Mouse (Mus musculus) MEL (cell line): ENCODE measurements at regions not wholly inside any gene's neighbourhood (a gene's known extent, or its start where the extent isn't known, plus 50 kb on each side); places are given as distances from the start of the nearest gene placed in this dataset.

Source experiments
- DNase-seq: peaks from one replicate; pipeline ENCODE4 v3.0.0; 2011; ENCODE audit warnings: low read depth, low spot score
- H3K27ac ChIP-seq: 2 replicates; pipeline ENCODE4 v1.5.1; 2012; ENCODE audit warnings: low read depth, mild to moderate bottlenecking, control low read depth, low read length, moderate library complexity; ENCODE audit not compliant: control insufficient read depth
- H3K27me3 ChIP-seq, 2 experiments: fragments of 150-350 bp in 1 of 2; sonication (generic) in 1 of 2; 2 replicates each; pipeline ENCODE4 v1.6.1; 2012; ENCODE audit warnings: low read length in 2 of 2, mild to moderate bottlenecking in 2 of 2, improper control_type of control experiment in 1 of 2, moderate library complexity in 1 of 2; ENCODE audit not compliant: insufficient read depth in 2 of 2, control insufficient read depth in 1 of 2
- H3K36me3 ChIP-seq, 2 experiments: 2 replicates each; pipeline ENCODE4 v1.6.1; 2012 to 2014; ENCODE audit warnings: low read length in 2 of 2, improper control_type of control experiment in 1 of 2, inconsistent platforms in 1 of 2, mild to moderate bottlenecking in 1 of 2; ENCODE audit not compliant: insufficient read depth in 2 of 2, control insufficient read depth in 1 of 2
- H3K4me1 ChIP-seq, 2 experiments: fragments of 150-350 bp in 1 of 2; sonication (generic) in 1 of 2; 2 replicates each; pipeline ENCODE4 v1.6.1; 2012; ENCODE audit warnings: low read length in 2 of 2, improper control_type of control experiment in 1 of 2, mild to moderate bottlenecking in 1 of 2; ENCODE audit not compliant: insufficient read depth in 2 of 2, control insufficient read depth in 1 of 2
- H3K4me3 ChIP-seq, 2 experiments: fragments of 150-350 bp in 1 of 2; sonication (generic) in 1 of 2; 2 replicates each; pipeline ENCODE4 v1.5.1; 2012; ENCODE audit warnings: low read depth in 2 of 2, low read length in 2 of 2, mild to moderate bottlenecking in 2 of 2, moderate library complexity in 2 of 2, control low read depth in 1 of 2, improper control_type of control experiment in 1 of 2; ENCODE audit not compliant: control insufficient read depth in 1 of 2, insufficient read depth in 1 of 2
- H3K79me2 ChIP-seq: 2 replicates; pipeline ENCODE4 v1.6.1; 2012; ENCODE audit warnings: mild to moderate bottlenecking, low read length, moderate library complexity; ENCODE audit not compliant: control insufficient read depth, poor library complexity, insufficient read depth
- H3K9ac ChIP-seq: 2 replicates; pipeline ENCODE4 v1.6.1; 2012; ENCODE audit warnings: low read depth, mild to moderate bottlenecking, control low read depth, low read length, moderate library complexity; ENCODE audit not compliant: control insufficient read depth, poor library complexity, severe bottlenecking
- H3K9me3 ChIP-seq: fragments of 150-350 bp; sonication (generic); replicated peaks from 2 replicates; pipeline ENCODE4 v1.6.1; 2012; ENCODE audit warnings: mild to moderate bottlenecking, low read length, improper control_type of control experiment, moderate library complexity; ENCODE audit not compliant: insufficient read depth
- BHLHE40 ChIP-seq: IDR thresholded peaks from 2 replicates; pipeline ENCODE4 v1.6.1; 2012; ENCODE audit warnings: low read depth, mild to moderate bottlenecking, inconsistent platforms, low read length, improper control_type of control experiment, borderline replicate concordance
- CHD2 ChIP-seq: IDR thresholded peaks from 2 replicates; pipeline ENCODE4 v1.6.1; 2011; ENCODE audit warnings: low read length, improper control_type of control experiment
- E2F4 ChIP-seq: IDR thresholded peaks from 2 replicates; pipeline ENCODE4 v1.6.1; 2011; ENCODE audit warnings: low read depth, low read length, improper control_type of control experiment, borderline replicate concordance
- ELF1 ChIP-seq: IDR thresholded peaks from 2 replicates; pipeline ENCODE4 v1.6.1; 2014; ENCODE audit warnings: low read depth, mild to moderate bottlenecking, inconsistent platforms, low read length, improper control_type of control experiment, moderate library complexity
- EP300 ChIP-seq, 2 experiments: IDR thresholded peaks; 2 replicates each; pipeline ENCODE4 v1.6.1; 2011; ENCODE audit warnings: improper control_type of control experiment in 2 of 2, low read length in 2 of 2, low read depth in 1 of 2, mild to moderate bottlenecking in 1 of 2
- GABPA ChIP-seq: IDR thresholded peaks from 2 replicates; pipeline ENCODE4 v1.6.1; 2012; ENCODE audit warnings: low read depth, mild to moderate bottlenecking, inconsistent platforms, low read length, improper control_type of control experiment, moderate library complexity
- GATA1 ChIP-seq: IDR thresholded peaks from 2 replicates; pipeline ENCODE4 v1.6.1; 2011; ENCODE audit warnings: low read depth, low read length, improper control_type of control experiment
- MAFK ChIP-seq: IDR thresholded peaks from 2 replicates; pipeline ENCODE4 v1.6.1; 2011; ENCODE audit warnings: low read depth, mild to moderate bottlenecking, low read length, improper control_type of control experiment, borderline replicate concordance
- MAX ChIP-seq: IDR thresholded peaks from 2 replicates; pipeline ENCODE4 v1.6.1; 2011; ENCODE audit warnings: low read length, improper control_type of control experiment
- MXI1 ChIP-seq: IDR thresholded peaks from 2 replicates; pipeline ENCODE4 v1.6.1; 2011; ENCODE audit warnings: mild to moderate bottlenecking, low read depth, low read length, improper control_type of control experiment
- MYC ChIP-seq: IDR thresholded peaks from 2 replicates; pipeline ENCODE4 v1.6.1; 2011; ENCODE audit warnings: low read depth, mild to moderate bottlenecking, low read length, improper control_type of control experiment, moderate library complexity
- NELFE ChIP-seq: IDR thresholded peaks from 2 replicates; pipeline ENCODE4 v1.6.1; 2011; ENCODE audit warnings: low read depth, low read length, improper control_type of control experiment
- NRF1 ChIP-seq: IDR thresholded peaks from 2 replicates; pipeline ENCODE4 v1.6.1; 2014; ENCODE audit warnings: low read depth, mild to moderate bottlenecking, inconsistent platforms, low read length, improper control_type of control experiment, moderate library complexity; ENCODE audit not compliant: poor library complexity, insufficient read depth, severe bottlenecking
- POLR2A ChIP-seq, 2 experiments: IDR thresholded peaks; 2 replicates each; pipeline ENCODE4 v1.6.1; 2011 to 2012; ENCODE audit warnings: low read length in 2 of 2, mild to moderate bottlenecking in 2 of 2, control low read depth in 1 of 2, improper control_type of control experiment in 1 of 2, low read depth in 1 of 2, moderate library complexity in 1 of 2; ENCODE audit not compliant: control insufficient read depth in 1 of 2, insufficient read depth in 1 of 2, poor library complexity in 1 of 2
- POLR2AphosphoS2 ChIP-seq: IDR thresholded peaks from 2 replicates; pipeline ENCODE4 v1.6.1; 2011; ENCODE audit warnings: low read length, improper control_type of control experiment
- RAD21 ChIP-seq: IDR thresholded peaks from 2 replicates; pipeline ENCODE4 v1.6.1; 2011; ENCODE audit warnings: mild to moderate bottlenecking, low read depth, low read length, improper control_type of control experiment
- RCOR1 ChIP-seq: IDR thresholded peaks from 2 replicates; pipeline ENCODE4 v1.6.1; 2012; ENCODE audit warnings: low read depth, mild to moderate bottlenecking, inconsistent platforms, low read length, improper control_type of control experiment
- SIN3A ChIP-seq: IDR thresholded peaks from 2 replicates; pipeline ENCODE4 v1.6.1; 2012; ENCODE audit warnings: low read length, improper control_type of control experiment, inconsistent platforms
- SMC3 ChIP-seq: IDR thresholded peaks from 2 replicates; pipeline ENCODE4 v1.6.1; 2011; ENCODE audit warnings: low read depth, low read length, improper control_type of control experiment
- TAL1 ChIP-seq: IDR thresholded peaks from 2 replicates; pipeline ENCODE4 v1.6.1; 2012; ENCODE audit warnings: mild to moderate bottlenecking, inconsistent platforms, low read length, moderate library complexity, mixed read lengths
- TBP ChIP-seq: IDR thresholded peaks from 2 replicates; pipeline ENCODE4 v1.8.0; 2011; ENCODE audit warnings: low read depth, low read length, improper control_type of control experiment
- TCF12 ChIP-seq: IDR thresholded peaks from 2 replicates; pipeline ENCODE4 v1.6.1; 2014; ENCODE audit warnings: low read depth, mild to moderate bottlenecking, inconsistent platforms, low read length, improper control_type of control experiment, moderate library complexity
- USF2 ChIP-seq, 2 experiments: IDR thresholded peaks; 2 replicates each; pipeline ENCODE4 v1.6.1; 2011 to 2012; ENCODE audit warnings: improper control_type of control experiment in 2 of 2, low read length in 2 of 2, borderline replicate concordance in 1 of 2, inconsistent platforms in 1 of 2, low read depth in 1 of 2, mild to moderate bottlenecking in 1 of 2; ENCODE audit not compliant: insufficient read depth in 1 of 2
- ZC3H11A ChIP-seq: IDR thresholded peaks from 2 replicates; pipeline ENCODE4 v1.6.1; 2012; ENCODE audit warnings: low read depth, mild to moderate bottlenecking, inconsistent platforms, low read length, improper control_type of control experiment
- ZMIZ1 ChIP-seq: IDR thresholded peaks from 2 replicates; pipeline ENCODE4 v1.6.1; 2012; ENCODE audit warnings: low read depth, mild to moderate bottlenecking, inconsistent platforms, low read length, improper control_type of control experiment, moderate library complexity

GRCm38 (mm10) chr16:24177564-24177963 is 188.9 kb upstream of the Bcl6 start:
- Histone ChIP-seq H3K36me3 (no peaks in the 10 kb centered on the region), H3K4me1 (no peaks in the 10 kb centered on the region), H3K9ac (no peak overlapping the region), H3K27ac (no peak overlapping the region), H3K27me3 (no peaks in the 10 kb centered on the region), H3K9me3 (no peaks in the 10 kb centered on the region), H3K4me3 (no peak overlapping the region), H3K79me2 (no peaks in the 10 kb centered on the region)
- TF ChIP-seq TBP (no peak), MYC (no peak), SIN3A (no peak), TCF12 (no peak), POLR2AphosphoS2 (no peak), RCOR1 (no peak), ZMIZ1 (no peak), ELF1 (no peak), GATA1 (no peak), E2F4 (no peak), NELFE (no peak), MAX (no peak), MXI1 (no peak), GABPA (no peak)
- DNase-seq: no peak

DNA sequence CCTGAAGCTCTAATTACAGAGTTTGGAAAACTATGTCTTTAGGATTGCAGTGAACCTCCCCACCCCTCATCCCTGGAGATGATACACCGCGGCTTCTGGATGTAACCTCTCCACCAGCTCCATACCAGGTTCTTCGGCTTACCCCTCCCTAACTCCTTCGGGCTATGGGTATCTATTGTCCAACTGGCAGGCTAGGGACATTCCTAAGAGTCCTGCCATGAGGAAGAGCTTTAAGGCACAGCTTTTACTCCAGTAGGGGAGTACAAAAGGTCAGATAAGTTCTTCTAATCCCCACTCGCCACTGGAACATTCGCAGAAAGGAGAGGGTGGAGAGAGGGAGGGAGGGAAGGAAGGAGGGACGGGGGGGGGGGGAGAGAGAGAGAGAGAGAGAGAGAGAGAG is 188.5 kb upstream of the Bcl6 start:
- Histone ChIP-seq H3K79me2 (no peaks in the 10 kb centered on the region), H3K27ac (no peak overlapping the region), H3K9me3 (no peaks in the 10 kb centered on the region), H3K9ac (no peak overlapping the region), H3K4me1 (no peaks in the 10 kb centered on the region), H3K36me3 (no peaks in the 10 kb centered on the region), H3K4me3 (no peak overlapping the region), H3K27me3 (no peaks in the 10 kb centered on the region)
- no peak for TF ChIP-seq SMC3
- no peak for TF ChIP-seq MYC
- no peak for DNase-seq

DNA sequence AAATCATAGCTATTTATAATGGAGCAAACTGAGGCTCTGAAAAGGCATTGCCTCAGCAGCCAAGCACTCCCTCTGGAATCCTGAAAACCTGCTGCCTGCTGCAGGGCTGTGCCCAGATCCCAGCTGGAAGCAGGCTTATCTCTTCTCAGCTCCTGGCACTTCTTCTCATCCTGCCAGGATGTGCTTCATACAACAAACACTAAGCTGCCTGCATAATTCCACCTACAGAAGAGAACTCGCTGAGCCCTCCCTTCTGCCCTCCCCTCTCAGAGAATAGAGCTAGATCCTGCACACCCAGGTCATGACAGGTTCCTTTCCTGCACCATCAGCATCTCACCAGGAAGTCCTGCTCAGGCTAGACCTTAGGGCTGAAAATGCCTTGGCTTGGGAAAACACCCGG is 187.4 kb upstream of the Bcl6 start:
- no peaks in the 10 kb centered on the region for H3K4me1 ChIP-seq

More for the DNA sequence above, 187.4 kb upstream of the Bcl6 start:
- Histone ChIP-seq H3K27ac (no peak overlapping the region), H3K4me3 (no peak overlapping the region), H3K9me3 (no peaks in the 10 kb centered on the region), H3K9ac (no peak overlapping the region), H3K36me3 (no peaks in the 10 kb centered on the region), H3K79me2 (no peaks in the 10 kb centered on the region), H3K27me3 (no peaks in the 10 kb centered on the region)
- no peak for DNase-seq
- TF ChIP-seq CHD2 (no peak), EP300 (IDR thresholded peaks at IDR 0.05; ENCODE audit: low read depth in 1 of 2, low read length in 2 of 2) (no peak), ZC3H11A (no peak), POLR2A (IDR thresholded peaks at IDR 0.05; ENCODE audit: control insufficient read depth in 1 of 2, insufficient read depth in 1 of 2, low read depth in 1 of 2, low read length in 2 of 2, poor library complexity in 1 of 2) (no peak), RAD21 (no peak), MAFK (no peak), TAL1 (no peak), USF2 (IDR thresholded peaks at IDR 0.05; ENCODE audit: borderline replicate concordance in 1 of 2, insufficient read depth in 1 of 2, low read depth in 1 of 2, low read length in 2 of 2) (no peak), BHLHE40 (no peak), NRF1 (no peak), RCOR1 (no peak), NELFE (no peak)
